Mouse (Mus musculus) erythroblast, embryonic 14.5 days (primary cell): ENCODE measurements around the gene Aco2.

ENCODE experiments used
- GATA1 ChIP-seq: IDR thresholded peaks from 2 replicates; pipeline ENCODE4 v1.6.1; 2012; ENCODE audit warnings: low read length, inconsistent platforms, mixed read lengths
- TAL1 ChIP-seq: IDR thresholded peaks from 3 replicates; pipeline ENCODE4 v1.6.1; 2012; ENCODE audit warnings: low read length, inconsistent platforms, mixed read lengths

DNA sequence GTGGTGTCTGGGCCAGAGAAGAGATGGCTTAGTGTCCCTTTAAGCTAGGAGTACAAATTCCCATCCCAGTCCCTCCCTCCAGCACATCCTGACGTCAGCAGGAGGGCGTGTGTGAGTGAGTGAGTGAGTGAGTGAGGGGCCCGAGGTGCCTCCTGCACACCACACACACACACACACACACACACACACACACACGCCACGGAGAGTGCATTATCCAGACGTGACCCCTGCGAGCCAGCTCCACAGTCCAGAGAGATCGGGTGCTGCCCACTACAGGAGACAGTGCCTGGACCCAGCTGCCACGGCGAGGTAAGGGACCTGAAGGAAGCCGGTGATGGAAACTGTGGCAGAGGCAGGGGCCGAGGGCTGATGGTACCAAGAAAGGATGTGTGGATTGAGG lies 64.6 kb downstream of the Aco2 start, which contains the start of gene Csdc2:
- TF ChIP-seq GATA1 (no peak), TAL1 (no peak)
